Mouse (Mus musculus): ENCODE measurements around the gene Hebp2.

Gene Hebp2

GRCm38 (mm10) chr10:18508586-18508985 is 37.3 kb downstream of the Hebp2 start:
- peak; percentile 80 for DNase-seq

DNA sequence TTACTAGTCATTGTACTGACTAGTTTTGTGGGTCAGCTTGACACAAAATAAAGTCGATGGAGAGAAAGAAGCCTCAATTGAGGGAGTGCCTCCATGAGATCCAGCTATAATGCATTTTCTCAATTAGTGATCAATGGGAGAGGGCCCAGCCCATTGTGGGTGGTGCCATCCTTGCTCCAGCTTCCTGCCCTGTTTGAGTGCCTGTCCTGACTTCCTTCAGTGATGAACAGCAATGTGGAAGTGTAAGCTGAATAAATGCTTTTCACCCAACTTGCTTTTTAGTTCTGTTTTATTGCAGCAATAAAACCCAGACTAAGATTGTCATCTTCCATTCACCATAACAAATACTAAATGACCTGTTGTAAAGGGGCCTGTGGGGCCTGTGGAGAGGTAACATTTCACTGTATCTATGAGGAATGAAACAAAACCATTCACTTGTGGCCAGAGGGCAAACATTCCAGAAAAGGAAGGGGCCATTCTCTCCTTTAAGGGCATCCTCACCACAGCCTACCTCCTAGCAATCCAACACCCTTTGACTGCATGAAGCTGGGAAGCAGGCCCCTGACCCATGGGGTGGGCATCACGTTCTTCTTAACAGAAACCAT is 37.9 kb downstream of the Hebp2 start:
- DNase-seq: no peak

DNA sequence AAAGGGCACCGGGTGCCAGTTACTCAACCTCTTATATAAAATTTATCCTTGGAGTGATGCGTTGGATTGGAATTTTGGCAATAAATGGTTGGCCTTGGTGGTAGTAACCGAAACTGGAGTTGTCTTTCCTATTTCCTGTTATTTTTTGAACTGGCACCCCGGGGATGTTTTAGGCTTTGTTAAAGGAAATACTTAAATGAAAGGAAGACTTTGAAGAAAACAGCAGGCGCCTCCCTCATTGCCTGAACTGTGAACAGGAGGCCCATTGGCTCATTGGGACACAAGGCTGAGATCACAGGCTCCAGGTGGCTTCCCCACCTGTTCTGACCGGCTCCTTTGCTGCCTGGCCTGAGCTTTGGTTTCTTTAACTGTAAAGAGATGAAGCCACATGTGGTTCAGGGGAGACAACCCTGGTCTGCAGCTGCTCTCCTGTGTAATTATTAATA is 39.4 kb downstream of the Hebp2 start:
- DNase-seq: peak; percentile 76

DNA sequence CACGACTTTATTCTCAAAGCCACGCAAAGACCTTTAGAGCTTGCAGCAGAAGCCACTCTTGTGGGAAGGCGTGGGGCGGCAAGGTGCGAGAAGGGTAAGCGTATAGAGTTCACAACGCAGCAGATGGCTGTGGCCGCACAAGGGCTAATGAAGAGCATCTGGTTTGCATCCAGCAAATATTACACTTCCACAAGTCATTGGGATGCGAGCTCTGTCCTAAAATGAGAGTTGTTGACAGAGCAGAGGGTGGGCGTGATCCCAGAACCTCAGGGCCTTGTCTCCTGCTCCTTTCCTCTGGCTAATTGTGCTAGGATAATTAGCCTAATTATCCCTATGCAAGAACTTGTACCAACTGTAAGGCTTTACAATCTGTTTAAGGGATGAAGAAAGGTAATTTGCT is 40.2 kb downstream of the Hebp2 start:
- DNase-seq: no peak

GRCm38 (mm10) chr10:18501997-18502396 is 43.9 kb downstream of the Hebp2 start:
- no peak for DNase-seq

GRCm38 (mm10) chr10:18497066-18497465 is 48.8 kb downstream of the Hebp2 start:
- no peak for DNase-seq

- no peak for DNase-seq
Observed at GRCm38 (mm10) chr10:18494249-18494648, 51.6 kb downstream of the Hebp2 start.

DNA sequence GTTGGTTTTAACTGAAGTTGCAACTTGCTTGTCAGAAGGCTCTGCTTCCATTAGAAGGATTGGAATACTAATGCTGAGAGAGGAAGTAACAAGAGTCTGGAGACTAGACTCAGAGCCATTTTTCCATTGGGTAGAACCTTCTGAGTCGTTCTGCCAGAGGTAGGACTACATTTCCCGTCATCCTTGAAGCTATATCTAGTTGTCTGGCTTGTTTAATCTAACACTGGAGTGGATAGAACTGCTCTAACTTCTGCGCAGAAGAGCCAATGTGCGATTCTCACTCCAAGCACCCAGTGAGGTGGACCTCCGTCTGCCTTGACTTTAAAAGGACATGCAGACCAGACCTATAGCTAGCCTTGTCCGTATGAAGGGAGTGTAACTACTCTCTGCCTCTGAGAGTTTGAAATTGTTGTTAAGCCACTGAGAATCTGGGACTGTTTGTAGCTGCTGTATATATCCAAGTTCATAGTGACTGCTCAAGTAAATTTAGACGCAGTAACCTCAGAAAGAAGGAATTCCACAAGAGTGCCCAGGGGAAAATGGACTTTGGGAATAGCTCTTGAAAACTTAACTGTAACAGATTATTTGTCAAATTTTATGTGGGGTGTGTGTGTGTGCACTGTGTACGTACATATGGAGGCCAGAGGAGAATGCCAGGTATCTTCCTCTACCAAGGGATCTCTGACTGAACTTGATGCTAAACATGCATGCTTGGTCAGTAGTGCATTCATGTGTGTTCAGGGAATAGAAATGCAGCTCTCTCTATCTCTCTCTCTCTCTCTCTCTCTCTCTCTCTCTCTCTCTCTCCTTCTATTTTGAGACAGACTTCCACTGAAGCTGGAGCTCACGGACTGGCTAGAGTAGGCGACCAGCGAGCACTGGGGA is 52.6 kb downstream of the Hebp2 start:
- no peak for DNase-seq

DNA sequence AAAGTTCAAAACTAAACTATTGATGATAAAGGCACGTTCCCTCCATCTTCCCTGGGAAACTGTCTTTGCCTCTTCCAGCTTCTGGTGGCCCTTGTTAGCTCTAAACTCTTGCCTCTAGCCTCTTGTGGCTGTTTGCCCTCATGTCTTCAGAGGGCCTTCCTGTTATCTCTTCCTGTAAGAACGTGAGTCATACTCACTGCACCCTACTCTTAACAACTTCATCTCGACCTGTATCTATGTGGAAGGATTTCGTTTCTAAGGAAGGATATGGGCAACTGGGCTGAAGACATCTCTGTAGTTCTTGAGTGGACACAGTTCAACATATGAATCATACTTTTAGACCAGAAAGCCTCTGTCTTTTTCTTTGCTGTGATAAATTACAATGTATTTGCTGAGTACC is 53.9 kb downstream of the Hebp2 start:
- no peak for DNase-seq

- DNase-seq: peak; percentile 25
Observed at GRCm38 (mm10) chr10:18489936-18490335, 55.9 kb downstream of the Hebp2 start.

Data from thymus, postnatal 14 days (tissue).